Mouse (Mus musculus): ENCODE data around the gene Scyl1.

DNA sequence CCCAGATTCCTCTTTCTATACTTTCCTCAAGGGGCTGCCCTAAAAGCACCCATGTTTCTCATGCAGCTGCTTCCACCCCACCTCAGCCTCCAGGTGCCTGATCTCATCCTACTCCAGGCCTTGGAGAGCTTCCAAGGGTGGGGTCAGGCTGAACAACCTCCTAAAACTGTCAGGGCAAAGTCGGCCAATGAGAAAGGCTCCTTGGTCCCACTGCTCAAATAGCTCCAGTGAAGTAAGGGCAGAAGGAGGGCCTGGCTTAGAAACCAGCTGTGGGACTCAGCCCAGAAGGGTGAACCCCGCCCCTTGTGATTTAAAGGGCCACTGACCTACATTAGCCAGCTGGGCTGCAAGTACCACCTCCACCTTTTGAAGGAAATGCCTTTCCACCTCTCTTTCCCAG lies 57.5 kb downstream of the Scyl1 start:
- TF ChIP-seq CTCF (IDR thresholded peaks at IDR 0.05; ENCODE audit: low read depth, low read length) (no peak), POLR2A (IDR thresholded peaks at IDR 0.05; ENCODE audit: insufficient read depth, low read length) (no peak)

All from ES-Bruce4 (cell line).